Mouse (Mus musculus) spleen, embryonic (tissue): ENCODE measurements around the gene Smyd3.

Experiments
- CTCF ChIA-PET: fragments of 350-600 bp; sonication (Branson Sonifier 250); formaldehyde crosslinking; loops from one replicate; lab custom pipeline; 2022; lab: Charles Lee

The Smyd3 gene

DNA sequence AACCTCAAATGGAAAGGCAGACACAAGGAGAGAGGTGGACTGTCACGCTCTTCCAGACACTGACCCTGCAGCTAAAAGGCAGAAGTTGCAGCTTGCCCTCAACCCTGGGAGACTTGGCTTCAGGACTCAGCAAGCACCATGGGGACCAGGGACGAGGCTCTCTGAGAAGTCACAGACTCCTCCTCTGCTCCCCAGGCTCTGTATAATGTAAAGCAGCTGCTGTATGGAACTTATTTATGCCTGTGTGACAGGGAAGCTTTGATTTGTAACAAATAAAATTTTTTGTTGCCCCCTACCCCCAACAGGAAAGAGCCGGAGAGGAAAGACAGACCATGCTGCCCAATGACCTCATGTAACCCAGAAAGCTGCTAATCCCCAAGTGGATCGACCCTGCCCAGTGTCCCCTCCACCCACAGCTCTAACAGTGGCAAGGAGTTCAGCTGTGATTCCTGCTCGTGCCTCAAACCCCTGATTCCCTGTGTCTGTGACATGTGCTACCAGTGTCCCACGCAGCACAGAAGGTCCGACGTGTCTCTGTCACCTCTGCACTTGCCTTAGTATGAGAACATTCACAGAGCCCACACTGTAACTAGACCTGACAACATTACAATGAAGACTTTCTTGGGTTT, 539.1 kb downstream of the Smyd3 start:
- CTCF ChIA-PET: interaction anchor here (0.6 kb wide), 1 partner anchor 1138 kb away, joined by 3 read pairs; no protein-coding TSS in a partner anchor

DNA sequence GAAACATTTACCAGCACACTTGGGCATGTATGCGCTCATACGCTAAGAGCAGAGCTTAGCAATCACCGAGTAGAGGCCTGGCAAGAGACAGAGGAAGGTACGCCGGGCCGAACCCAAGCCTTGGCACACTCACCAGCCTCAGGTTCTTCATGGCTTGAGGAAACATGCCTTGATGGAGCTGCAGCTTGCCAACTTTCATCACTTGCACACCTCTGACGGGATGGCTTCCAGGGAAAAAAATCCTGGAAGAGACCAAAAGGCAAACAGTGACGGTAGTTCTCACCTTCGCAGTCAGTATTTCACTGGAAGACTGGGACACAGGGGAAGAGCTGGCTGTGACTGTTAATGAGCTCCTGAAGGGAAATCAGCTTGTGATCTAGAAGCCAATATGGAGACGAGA, 545.8 kb downstream of the Smyd3 start:
- CTCF ChIA-PET: no interaction called here

- CTCF ChIA-PET: no interaction called here
These were observed 556.2 kb downstream of the Smyd3 start for GRCm38 (mm10) chr1:178961661-178962060.

DNA sequence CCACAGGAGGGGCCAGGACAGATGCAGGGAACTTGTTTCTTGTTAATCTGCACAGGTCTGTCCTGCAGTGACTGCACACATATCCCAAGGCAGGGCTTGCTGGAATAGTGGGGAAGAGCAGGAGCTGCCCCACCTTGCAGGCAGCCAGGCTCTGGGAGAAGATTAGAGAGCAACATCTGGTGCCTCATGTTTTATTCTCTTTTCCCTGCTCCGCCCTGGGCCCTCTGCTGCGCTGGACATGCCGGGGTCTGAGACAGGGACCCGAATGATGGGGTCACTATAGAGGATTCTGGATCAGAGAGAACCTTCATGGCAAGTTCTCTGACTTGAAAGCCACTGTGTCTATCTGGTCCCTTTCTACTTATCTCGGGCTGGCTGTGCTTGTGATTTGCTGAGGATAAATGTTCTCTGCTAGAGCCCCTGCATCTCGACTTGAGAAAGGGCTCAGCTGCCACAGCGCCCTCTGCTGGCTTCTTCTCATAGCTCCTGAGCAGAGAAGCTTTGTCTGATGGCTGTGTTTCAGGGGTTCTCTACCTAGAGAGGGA, 557.8 kb downstream of the Smyd3 start:
- CTCF ChIA-PET: no interaction called here

DNA sequence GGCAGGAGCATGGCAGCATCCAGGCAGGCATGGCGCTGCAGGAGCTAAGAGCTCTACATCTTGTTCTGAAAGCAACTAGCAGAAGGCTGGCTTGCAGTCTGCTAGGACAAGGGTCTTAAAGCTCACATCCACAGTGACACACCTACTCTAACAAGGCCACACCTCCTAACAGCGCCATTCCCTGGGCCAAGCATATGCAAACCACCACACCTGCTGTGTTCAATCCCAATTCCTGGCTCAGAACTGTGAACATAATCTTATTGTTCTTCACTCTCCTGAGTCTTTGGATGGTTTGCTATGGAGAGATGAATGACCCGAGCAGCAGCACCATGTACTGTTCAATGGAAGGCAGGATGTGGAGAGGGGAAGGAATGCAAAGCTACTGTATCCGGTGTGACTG, 559.2 kb downstream of the Smyd3 start:
- CTCF ChIA-PET: no interaction called here

DNA sequence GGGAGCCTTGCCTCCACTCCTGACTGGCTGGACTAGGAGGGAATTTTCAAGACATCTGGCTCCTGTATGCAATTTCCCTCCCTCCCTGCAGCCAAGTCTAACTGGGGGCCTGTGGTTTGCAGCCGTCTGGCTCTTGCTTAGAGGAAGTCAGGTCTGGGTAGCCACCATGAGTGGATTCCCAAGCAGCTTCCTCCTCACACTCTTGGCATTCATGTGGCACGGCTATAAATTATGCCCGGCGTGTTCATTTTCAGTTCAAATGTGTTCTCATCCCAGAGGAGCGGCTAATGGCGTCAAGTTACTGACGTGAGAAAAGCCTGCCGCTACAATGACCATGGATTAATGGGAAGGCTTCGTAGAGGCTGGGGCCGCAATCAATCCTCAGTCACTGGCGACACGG, 564.9 kb downstream of the Smyd3 start:
- CTCF ChIA-PET: no interaction called here

DNA sequence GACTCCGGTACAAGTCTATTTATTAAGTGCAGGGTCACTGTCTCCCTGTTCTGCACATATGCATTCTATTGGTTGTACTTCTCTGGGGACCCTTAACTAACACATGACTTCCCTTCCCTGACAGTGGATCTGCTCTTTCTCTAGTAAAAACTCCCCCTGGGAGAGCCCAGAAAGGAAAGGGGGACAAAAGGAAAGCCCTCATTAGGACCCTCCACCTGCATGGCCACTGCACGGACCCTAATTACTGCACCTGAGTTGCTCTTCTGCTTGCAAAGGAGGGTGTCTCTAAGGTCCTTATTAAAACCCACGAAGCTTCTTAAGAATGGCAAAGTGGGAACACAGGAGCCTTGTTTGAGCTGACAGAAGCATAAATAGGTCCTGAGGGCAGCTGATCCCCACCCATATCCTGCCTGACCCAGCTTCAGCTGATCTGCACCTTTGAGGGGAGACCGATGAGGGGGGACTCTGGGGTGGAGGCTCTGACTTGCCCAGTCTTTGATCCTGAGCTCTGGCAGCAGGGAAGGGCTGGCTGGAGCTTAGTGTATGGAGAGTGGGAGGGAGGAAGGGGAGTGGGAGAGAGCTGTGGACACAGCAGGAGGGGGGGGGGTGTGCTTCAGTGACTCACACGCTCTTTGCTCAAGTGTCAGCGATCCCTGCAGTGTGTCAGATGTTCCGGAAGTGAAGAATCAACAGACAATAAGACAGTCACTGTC, 575.4 kb downstream of the Smyd3 start:
- CTCF ChIA-PET: no interaction called here

DNA sequence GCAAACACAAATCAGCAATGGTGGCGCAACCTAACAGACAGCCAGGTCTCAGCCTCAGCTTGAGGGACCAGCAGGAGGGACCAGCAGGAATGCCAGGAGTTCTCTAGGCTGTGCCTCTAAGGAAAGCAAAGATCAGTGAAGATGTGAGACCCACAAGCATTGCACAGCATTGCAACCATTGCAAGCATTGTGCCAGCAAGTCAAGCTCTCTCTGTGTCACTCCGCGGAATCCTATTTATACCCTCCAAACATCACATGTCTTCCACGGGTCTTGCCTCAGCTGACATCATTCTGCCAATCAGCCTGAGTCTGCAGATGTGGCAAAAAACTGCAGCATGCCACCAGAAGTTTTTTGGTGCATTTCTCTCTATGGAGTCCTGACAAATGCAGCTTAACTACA, 577.5 kb downstream of the Smyd3 start:
- CTCF ChIA-PET: no interaction called here

DNA sequence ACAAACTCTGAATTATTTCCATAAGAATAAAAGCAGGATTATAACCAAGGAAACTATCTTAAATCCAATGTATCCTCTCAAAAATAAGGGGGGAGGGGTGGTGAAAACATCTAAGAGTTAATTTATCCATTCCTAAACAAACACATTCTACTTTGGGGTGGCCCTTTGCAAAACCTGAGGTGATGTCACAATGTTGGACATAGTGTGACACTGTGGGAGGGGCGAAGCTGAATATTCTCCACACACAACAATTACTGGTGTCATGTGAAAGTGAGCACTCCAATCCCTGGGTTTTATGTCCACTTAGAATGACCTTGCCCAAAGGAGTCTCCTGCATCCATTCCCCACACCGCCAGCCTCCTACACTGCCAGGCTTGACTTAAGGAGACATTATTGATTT, 580.9 kb downstream of the Smyd3 start:
- CTCF ChIA-PET: no interaction called here

DNA sequence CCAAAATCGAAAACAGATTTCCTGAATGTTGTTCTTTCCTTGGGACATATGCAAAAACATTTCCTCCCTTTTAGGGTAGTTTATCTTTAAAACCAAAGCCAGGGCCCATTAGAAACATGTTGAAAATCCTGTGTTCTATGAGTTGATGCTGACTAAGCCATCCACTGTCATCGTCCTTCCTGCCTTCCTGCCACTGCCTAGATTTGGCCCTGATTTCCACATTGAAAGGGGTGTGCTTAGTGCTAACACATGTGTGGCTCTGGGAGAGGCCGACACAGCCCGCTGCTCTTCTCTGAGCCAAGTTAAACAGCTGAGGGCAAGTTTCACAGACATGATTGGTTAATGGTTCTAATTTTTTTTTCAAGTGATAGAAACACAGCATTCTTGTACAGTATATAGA, 581.4 kb downstream of the Smyd3 start:
- CTCF ChIA-PET: no interaction called here

DNA sequence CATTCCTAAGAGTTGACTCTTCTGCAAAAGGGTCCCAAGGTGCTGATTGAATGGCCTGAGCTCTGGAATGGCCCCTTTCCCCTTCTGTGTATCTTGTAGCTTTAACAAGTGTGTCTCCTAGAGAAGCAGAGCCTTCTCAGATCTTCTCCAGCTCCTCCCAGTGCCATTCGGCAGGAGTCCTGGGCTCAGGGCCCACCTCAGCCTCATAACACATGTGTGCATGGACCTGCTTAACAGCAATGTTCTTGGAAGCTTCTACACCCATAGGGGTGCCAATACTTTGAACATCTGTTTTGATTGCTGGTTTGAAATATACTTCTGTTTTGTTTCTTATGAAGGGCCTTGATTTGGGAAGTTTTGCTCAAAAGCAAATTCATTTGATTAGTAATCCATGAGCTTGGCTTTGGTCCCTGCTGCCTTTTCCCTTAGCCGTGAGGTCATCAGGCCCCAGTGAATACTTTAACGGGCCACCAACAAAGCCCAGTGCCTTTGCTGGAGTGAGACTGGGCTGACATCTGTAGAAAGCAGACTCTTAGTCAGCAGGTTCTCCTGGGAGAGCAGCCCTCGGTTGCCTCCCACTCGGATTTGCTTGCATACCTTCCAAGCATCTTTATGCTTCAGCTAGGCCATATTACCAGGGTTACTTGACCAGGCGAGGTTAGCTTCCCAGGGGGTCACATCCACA, 583.7 kb downstream of the Smyd3 start:
- CTCF ChIA-PET: no interaction called here

DNA sequence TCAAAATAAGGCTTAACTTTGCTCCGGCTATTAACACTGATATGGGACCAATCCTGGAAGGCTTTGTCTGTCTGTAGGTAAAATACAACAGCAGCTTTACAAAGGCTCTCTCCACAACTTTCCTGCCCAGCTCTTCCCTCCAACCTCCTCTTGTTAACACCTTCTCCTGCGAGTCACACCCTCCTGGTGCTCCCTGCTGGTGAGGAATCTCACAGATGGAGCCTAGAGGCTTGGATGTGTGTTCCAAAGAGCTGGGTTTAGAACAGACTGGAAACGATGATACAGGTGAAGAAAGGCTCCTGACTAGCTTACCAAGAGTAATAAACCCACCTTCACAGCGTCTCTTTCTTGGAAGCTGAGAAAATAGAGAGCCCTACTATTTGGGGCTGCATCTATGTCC, 588.3 kb downstream of the Smyd3 start:
- CTCF ChIA-PET: no interaction called here

DNA sequence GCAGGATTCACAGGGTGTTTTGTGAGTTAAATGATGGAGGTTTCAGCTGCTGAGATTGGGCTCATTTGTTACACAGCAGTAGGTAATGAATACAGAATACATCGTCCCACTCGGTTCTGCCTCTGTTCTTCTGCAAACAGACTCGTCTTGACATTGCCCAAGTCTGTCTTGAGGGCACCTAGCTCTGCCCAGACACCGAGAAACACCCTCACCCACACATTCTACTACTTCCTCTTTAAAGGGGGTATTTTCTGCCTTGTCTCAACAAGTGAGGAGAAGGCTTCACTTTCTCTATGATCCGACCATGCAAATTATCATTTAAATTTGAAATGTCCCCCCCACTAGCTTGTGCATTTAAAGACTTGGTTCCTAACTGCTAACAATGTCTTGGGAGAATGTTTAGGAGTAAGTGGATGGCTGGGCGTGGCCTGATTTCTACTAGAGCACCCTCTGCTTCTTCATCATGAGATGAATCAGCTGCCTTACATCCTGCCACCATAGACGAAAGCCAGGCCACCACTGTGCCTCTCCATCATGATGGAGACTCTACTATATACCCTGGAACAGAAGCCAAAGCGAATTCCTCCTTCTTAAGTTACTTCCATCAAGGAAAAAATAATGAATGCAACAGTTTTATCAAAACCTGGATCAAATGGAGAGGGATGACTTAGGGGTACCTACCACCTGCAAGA, 593.2 kb downstream of the Smyd3 start:
- CTCF ChIA-PET: no interaction called here

DNA sequence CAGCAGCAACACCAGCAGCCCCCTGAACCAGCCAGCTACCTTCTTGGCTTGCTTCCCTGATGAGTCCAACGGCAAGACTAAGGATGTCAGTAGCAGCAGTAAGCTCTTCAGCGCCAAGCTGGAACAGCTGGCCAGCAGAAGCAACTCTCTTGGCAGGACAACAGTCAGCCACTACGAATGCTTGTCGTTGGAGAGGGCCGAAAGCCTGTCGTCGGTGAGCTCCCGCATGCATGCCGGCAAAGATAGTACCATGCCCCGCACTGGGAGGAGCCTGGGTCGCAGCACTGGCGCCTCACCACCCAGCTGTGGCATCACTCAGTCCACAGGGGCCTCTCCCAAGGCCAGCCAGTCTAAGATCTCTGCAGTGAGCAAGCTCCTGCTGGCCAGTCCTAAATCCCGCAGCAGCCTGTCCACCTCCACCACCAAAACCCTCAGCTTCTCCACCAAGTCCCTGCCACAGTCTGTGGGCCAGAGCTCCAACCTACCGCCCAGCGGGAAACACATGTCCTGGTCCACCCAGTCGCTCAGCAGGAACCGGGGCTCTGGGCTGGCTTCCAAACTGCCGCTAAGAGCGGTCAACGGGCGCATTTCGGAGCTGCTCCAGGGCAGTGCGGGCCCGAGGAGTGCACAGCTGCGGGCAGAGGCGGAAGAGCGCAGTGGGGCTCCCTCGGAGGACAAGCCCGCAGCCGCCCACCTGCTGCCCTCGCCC, 600.5 kb downstream of the Smyd3 start:
- CTCF ChIA-PET: no interaction called here

DNA sequence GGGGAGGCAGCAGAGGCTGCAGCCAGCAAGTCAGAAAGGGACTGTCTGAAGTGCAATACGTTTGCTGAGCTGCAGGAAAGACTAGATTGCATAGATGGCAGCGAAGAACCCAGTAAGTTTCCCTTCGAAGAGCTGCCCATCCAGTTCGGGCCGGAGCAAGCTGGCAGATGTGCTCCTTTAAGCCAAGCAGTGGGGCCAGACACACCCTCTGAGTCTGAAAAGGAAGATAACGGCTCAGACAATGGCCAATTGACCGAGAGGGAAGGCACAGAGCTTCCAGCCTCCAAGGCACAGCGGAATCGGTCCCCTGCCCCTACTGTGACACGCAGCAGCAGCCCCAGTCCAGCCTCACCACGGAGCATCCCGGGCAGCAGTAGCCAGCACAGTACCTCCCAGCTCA, 602.8 kb downstream of the Smyd3 start:
- CTCF ChIA-PET: no interaction called here

DNA sequence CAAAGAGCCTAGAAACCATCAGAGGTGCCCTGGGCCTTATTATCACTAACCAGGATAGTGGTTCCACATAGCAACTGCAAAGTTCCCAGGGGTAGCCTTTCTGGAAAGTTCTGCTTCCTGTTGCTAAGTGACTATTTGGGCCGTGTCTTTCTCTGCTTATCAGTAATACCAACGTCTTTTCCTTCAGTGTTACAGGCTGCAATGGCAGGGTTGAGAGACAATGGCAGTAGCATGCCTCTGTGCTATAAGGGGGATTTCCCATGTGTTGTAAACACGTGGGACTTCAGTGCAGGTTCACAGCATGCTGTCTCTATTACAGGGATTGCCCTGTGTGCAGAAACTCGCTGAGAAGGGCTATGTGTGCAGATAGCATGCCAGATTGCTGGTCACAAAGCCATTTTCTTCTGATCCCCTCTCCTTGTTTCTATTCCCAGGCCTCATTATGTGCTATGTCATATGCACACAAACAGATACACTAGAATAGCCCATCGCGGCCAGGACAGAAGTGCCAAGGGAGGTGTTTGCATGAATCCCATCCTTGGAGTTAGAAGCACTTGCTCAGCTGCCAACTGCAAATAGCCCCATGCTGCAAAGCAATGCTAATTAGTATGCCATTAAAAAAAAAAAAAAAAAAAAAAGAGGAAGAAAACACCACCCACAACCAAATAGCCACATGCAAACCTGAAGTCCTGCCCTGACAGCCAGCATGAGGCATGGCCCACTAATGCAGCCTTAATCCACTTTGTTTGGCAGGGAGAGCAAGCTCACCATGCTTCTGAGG, 604.7 kb downstream of the Smyd3 start:
- CTCF ChIA-PET: no interaction called here

GRCm38 (mm10) chr1:178910951-178911350, 606.9 kb downstream of the Smyd3 start:
- CTCF ChIA-PET: no interaction called here
